ENCODE assay signal across 9 mouse cellular contexts in genomic region chr4:149886298-149887271, GRCm38 (mm10).
DNase-seq lines count a peak whose midpoint lies in the region; ATAC-seq lines count a peak whose summit lies in the region.
"Had no signal": no experiment of that assay in that cellular context is flagged by ENCODE, and none has a peak within 500 bp of the region (broad histone marks: within the 10 kb centered on the region; RNA-seq: fewer than 3 reads in every experiment).

No protein-coding gene starts in this region.

- DNase-seq in adrenal gland, adult (ENCODE audit: inconsistent age in 2 of 2, low spot score in 1 of 2): peak; percentile 58 to 87
- no peak for DNase-seq in adrenal gland, adult 18-20 months (ENCODE audit: low spot score in 2 of 2)
- peak; percentile 85 for DNase-seq in ovary, postnatal 36 days (ENCODE audit: low spot score)
- no peak for DNase-seq in ovary, postnatal 10 days (ENCODE audit: low spot score)
- DNase-seq in skeletal muscle tissue, adult 2 months (ENCODE audit: low read depth, low spot score): peak; percentile 79
- no peak for DNase-seq in thymus, postnatal 25 days

- WGBS in kidney, embryonic 15.5 days: 34% methylated on average over 18 of the region's 18 CpGs

- no peaks in the 10 kb centered on the region for H3K36me3 ChIP-seq in kidney, embryonic 15.5 days
- H3K36me3 ChIP-seq: midbrain, embryonic 12.5 days had no signal

- H3K9ac ChIP-seq in kidney, embryonic 15.5 days: no peak overlapping the region
- H3K9ac ChIP-seq: midbrain, embryonic 12.5 days had no signal

- H3K4me2 ChIP-seq in kidney, embryonic 15.5 days: no peak overlapping the region
- H3K4me2 ChIP-seq: midbrain, embryonic 12.5 days had no signal

- H3K27ac ChIP-seq in kidney, embryonic 15.5 days: peak overlapping the region; percentile 54
- H3K27ac ChIP-seq: midbrain, embryonic 12.5 days had no signal

- no peak overlapping the region for H3K4me3 ChIP-seq in kidney, embryonic 15.5 days (replicated peaks)
- H3K4me3 ChIP-seq: midbrain, embryonic 12.5 days had no signal

- H3K4me1 ChIP-seq in kidney, embryonic 15.5 days: peaks cover 61% of the 10 kb centered on the region

- H3K27me3 ChIP-seq in kidney, embryonic 15.5 days: no peaks in the 10 kb centered on the region

- H3K9me3 ChIP-seq in kidney, embryonic 15.5 days (replicated peaks): no peaks in the 10 kb centered on the region
- H3K9me3 ChIP-seq: midbrain, embryonic 12.5 days had no signal

- no peak; the same call in 1 of the 2 replicates for ATAC-seq in kidney, embryonic 15.5 days (replicated peaks; ENCODE audit: low FRiP score)
- ATAC-seq in cerebellum, adult (ENCODE audit: insufficient number of reproducible peaks, low FRiP score, low TSS enrichment): no peak

Comparison
In these comparisons a context has a peak if more than half of its experiments do, and no peak if none do; other contexts are left out.
1. DNase-seq: peak in adrenal gland, adult (2 of 2), ovary, postnatal 36 days (single experiment) and skeletal muscle tissue, adult 2 months (single experiment); none in adrenal gland, adult 18-20 months (0 of 2), ovary, postnatal 10 days (single experiment) and thymus, postnatal 25 days (single experiment).